Comparison of ENCODE assay signal across 9 mouse cellular contexts in the genomic region with DNA sequence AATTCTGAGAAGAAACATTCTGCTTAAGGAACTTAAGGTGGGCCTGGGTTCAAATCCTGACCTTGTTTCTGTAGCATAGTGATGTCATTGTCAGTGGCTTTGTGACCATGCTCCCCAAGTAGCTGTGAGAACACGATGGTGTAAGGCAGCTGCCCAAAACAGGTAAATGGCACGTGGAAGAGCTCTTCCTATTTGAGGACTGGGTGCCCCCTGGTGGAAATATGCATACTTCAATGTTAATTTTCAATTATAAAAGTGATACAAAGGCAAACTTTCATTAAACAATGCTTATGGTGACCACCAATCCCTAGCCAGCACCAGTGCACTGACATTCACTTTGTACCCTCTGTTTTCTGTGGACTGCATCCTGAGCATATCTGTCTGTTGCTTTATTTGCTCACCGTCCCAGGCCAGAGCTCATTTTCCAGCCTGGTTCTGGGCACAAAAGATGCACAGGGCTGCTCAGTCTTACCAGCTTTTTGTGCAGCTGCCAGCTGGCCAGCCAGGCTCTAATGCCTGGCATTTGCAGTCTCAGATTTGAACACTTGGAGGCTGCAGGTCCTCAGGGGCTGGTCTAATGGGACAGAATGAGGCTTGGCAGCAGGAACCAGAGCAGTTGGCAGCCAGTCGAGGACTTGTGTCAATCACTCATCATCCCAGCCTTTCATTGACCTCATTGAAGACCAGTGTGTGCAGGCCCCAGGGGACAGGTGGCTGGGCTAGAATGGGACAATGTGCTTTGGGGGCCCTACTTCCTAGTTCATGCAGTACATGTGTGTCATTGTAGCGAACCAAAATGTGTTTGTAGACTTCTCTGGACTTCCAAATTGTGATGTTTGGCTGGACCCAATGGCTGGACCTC. TPM values are rescaled to one million over a fixed set of nuclear protein-coding genes. Genes with fewer than 3 reads are reported as not detected.
DNase-seq lines count a peak whose midpoint lies in the region; ATAC-seq and TF ChIP-seq lines count a peak whose summit lies in the region.
"Had no signal": no experiment of that assay in that cellular context is flagged by ENCODE, and none has a peak within 500 bp of the region (broad histone marks: within the 10 kb centered on the region; RNA-seq: fewer than 3 reads in every experiment).

No protein-coding gene starts in this region.

- H3K27ac ChIP-seq in forebrain, embryonic 11.5 days (ENCODE audit: low read depth, low read length): no peak overlapping the region
- no peak overlapping the region for H3K27ac ChIP-seq in forebrain, embryonic 10.5 days
- H3K27ac ChIP-seq in lung, embryonic 14.5 days (ENCODE audit: low read depth): no peak overlapping the region
- H3K27ac ChIP-seq in hindbrain, embryonic 16.5 days (ENCODE audit: low read depth, low read length): 0 out of 2 replicates have a peak overlapping the region, but pooled peaks have one; percentile 12

- H3K9me3 ChIP-seq in forebrain, embryonic 11.5 days (ENCODE audit: control insufficient read depth, low read length): no peaks in the 10 kb centered on the region
- H3K9me3 ChIP-seq in forebrain, embryonic 10.5 days: no peaks in the 10 kb centered on the region
- H3K9me3 ChIP-seq in lung, embryonic 14.5 days (ENCODE audit: low read depth, low read length): no peaks in the 10 kb centered on the region
- H3K9me3 ChIP-seq in hindbrain, embryonic 16.5 days (ENCODE audit: control insufficient read depth, low read length): no peaks in the 10 kb centered on the region

- no peak overlapping the region for H3K4me3 ChIP-seq in forebrain, embryonic 11.5 days (ENCODE audit: low read depth, low read length)
- H3K4me3 ChIP-seq in forebrain, embryonic 10.5 days: no peak overlapping the region
- H3K4me3 ChIP-seq in lung, embryonic 14.5 days (ENCODE audit: low read depth, low read length): no peak overlapping the region
- no peak overlapping the region for H3K4me3 ChIP-seq in hindbrain, embryonic 16.5 days (ENCODE audit: low read length)

- H3K9ac ChIP-seq in forebrain, embryonic 11.5 days (ENCODE audit: low read length): no peak overlapping the region
- no peak overlapping the region for H3K9ac ChIP-seq in lung, embryonic 14.5 days
- H3K9ac ChIP-seq in hindbrain, embryonic 16.5 days (ENCODE audit: low read depth, low read length): no peak overlapping the region

- TF ChIP-seq CTCF in lung, embryonic 14.5 days (IDR thresholded peaks at IDR 0.05; ENCODE audit: low read depth): peak; percentile 67

- H3K27me3 ChIP-seq in forebrain, embryonic 11.5 days (ENCODE audit: control insufficient read depth, insufficient read depth, low read length): peaks cover 10% of the 10 kb centered on the region
- peaks cover 25% of the 10 kb centered on the region for H3K27me3 ChIP-seq in forebrain, embryonic 10.5 days (ENCODE audit: poor library complexity, severe bottlenecking)
- H3K27me3 ChIP-seq in lung, embryonic 14.5 days (ENCODE audit: insufficient read depth, low read length): peaks cover 18% of the 10 kb centered on the region
- peaks cover 9% of the 10 kb centered on the region for H3K27me3 ChIP-seq in hindbrain, embryonic 16.5 days (replicated peaks; ENCODE audit: control insufficient read depth, insufficient read depth, low read length)

- no peak for ATAC-seq in forebrain, embryonic 11.5 days (replicated peaks; ENCODE audit: low FRiP score)
- ATAC-seq in lung, embryonic 14.5 days (ENCODE audit: insufficient read depth): no peak
- ATAC-seq in hindbrain, embryonic 16.5 days: peak; percentile 77
- ATAC-seq: Patski had no signal

- WGBS in forebrain, embryonic 11.5 days: 57% methylated on average over 5 of the region's 5 CpGs
- WGBS in forebrain, embryonic 10.5 days: 72% methylated on average over 5 of the region's 5 CpGs
- 46% methylated on average over 5 of the region's 5 CpGs for WGBS in lung, embryonic 14.5 days
- 40% methylated on average over 5 of the region's 5 CpGs for WGBS in hindbrain, embryonic 16.5 days

- no peaks in the 10 kb centered on the region for H3K4me1 ChIP-seq in forebrain, embryonic 11.5 days (replicated peaks; ENCODE audit: control insufficient read depth, insufficient read depth, low read length)
- no peaks in the 10 kb centered on the region for H3K4me1 ChIP-seq in forebrain, embryonic 10.5 days
- H3K4me1 ChIP-seq in lung, embryonic 14.5 days (ENCODE audit: insufficient read depth): no peaks in the 10 kb centered on the region
- no peaks in the 10 kb centered on the region for H3K4me1 ChIP-seq in hindbrain, embryonic 16.5 days (ENCODE audit: control insufficient read depth, insufficient read depth, low read depth, low read length)

- H3K4me2 ChIP-seq in forebrain, embryonic 11.5 days (ENCODE audit: low read depth, low read length, severe bottlenecking): no peak overlapping the region
- H3K4me2 ChIP-seq in lung, embryonic 14.5 days: no peak overlapping the region
- H3K4me2 ChIP-seq in hindbrain, embryonic 16.5 days (ENCODE audit: low read length): no peak overlapping the region

- H3K36me3 ChIP-seq in forebrain, embryonic 11.5 days (ENCODE audit: control insufficient read depth, insufficient read depth, low read length): no peaks in the 10 kb centered on the region
- no peaks in the 10 kb centered on the region for H3K36me3 ChIP-seq in forebrain, embryonic 10.5 days (replicated peaks)
- no peaks in the 10 kb centered on the region for H3K36me3 ChIP-seq in lung, embryonic 14.5 days (ENCODE audit: insufficient read depth)
- no peaks in the 10 kb centered on the region for H3K36me3 ChIP-seq in hindbrain, embryonic 16.5 days (ENCODE audit: control insufficient read depth, insufficient read depth, low read length)

- peak; percentile 45 for DNase-seq in forebrain, embryonic 11.5 days (ENCODE audit: low spot score)
- no peak for DNase-seq in forebrain, embryonic 10.5 days (ENCODE audit: extremely low spot score, low spot score)
- peak; percentile 78 for DNase-seq in lung, embryonic 14.5 days
- no peak for DNase-seq in lung, postnatal 25 days (ENCODE audit: low spot score)
- peak; percentile 62 for DNase-seq in brain, adult 2 months (ENCODE audit: low read depth, low spot score)
- DNase-seq in spleen, postnatal 14 days (ENCODE audit: low spot score in 2 of 2): no peak
- no peak for DNase-seq in spleen, adult 12 weeks (ENCODE audit: low spot score)

RNA-seq across cellular contexts. Expression of a gene that starts 6.4 kb away (rescaled TPM):
- not detected in 2 replicates for polyA plus RNA-seq in forebrain, embryonic 11.5 days (2014; fragmentation: Nextera tagmentation; extraction: Ambion mirVana)
- 0.11 and 0.28 TPM in 2 replicates for polyA plus RNA-seq in forebrain, embryonic 10.5 days (2016; fragmentation: Nextera tagmentation; extraction: Ambion mirVana)
- 0.78 and 1.2 TPM in 2 replicates for polyA plus RNA-seq in lung, embryonic 14.5 days (2014; fragmentation: Nextera tagmentation; extraction: Ambion mirVana)
- 4.0 and 4.1 TPM in 2 replicates for polyA plus RNA-seq in hindbrain, embryonic 16.5 days (2015; fragmentation: Nextera tagmentation; extraction: Ambion mirVana)

Comparison
In these comparisons a context has a peak if more than half of its experiments do, and no peak if none do; other contexts are left out.
1. DNase-seq: peak in forebrain, embryonic 11.5 days (single experiment), lung, embryonic 14.5 days (single experiment) and brain, adult 2 months (single experiment); none in forebrain, embryonic 10.5 days (single experiment), lung, postnatal 25 days (single experiment), spleen, postnatal 14 days (0 of 2) and spleen, adult 12 weeks (single experiment).